Mouse (Mus musculus) embryo, embryonic 10 days (tissue): ENCODE results near the gene Gm4141.
"Not testable (repeated sequence)": the region's sequence is repeated elsewhere in the genome, so short reads cannot be mapped to it uniquely, and the experiment has no call there.

Experiments used
- DNase-seq: peaks from one replicate; pipeline ENCODE4 v3.0.0-alpha.2; 2015; ENCODE audit warnings: low spot score

Gm4141 gene

GRCm38 (mm10) chr7:20576141-20576540 lies at the start of gene Gm4141:
TSS of gene Gm4141 (minus strand) at chr7:20576241.
- DNase-seq = not testable (repeated sequence)

GRCm38 (mm10) chr7:20598921-20599320 lies 22.9 kb upstream of the Gm4141 start, which contains the start of gene Gm4513:
TSS of gene Gm4513 (minus strand) at chr7:20599021.
- DNase-seq = not testable (repeated sequence)

GRCm38 (mm10) chr7:20545657-20546056 lies 30.4 kb downstream of the Gm4141 start, which contains the start of gene Gm5726:
TSS of gene Gm5726 (minus strand) at chr7:20545757.
- DNase-seq = not testable (repeated sequence)

- DNase-seq = not testable (repeated sequence)
Observed at GRCm38 (mm10) chr7:20533537-20533936, 42.5 kb downstream of the Gm4141 start, which contains the start of gene Vmn1r104. TSS of gene Vmn1r104 (plus strand) at chr7:20533837.
